Mouse (Mus musculus) midbrain, postnatal 0 days (tissue): ENCODE data around the gene Il17f. TPM values are rescaled to one million over a fixed set of nuclear protein-coding genes. Genes with fewer than 3 reads are reported as not detected.
A peak's percentile ranks its signal among the peaks of the same experiment; 100 is the strongest.

Experiments used
- ATAC-seq: fragments of 200-750 bp; cut with Nextera tagmentation; 2 replicates; pipeline ENCODE4 v1.8.0; 2017; ENCODE audit warnings: moderate number of reproducible peaks, mild to moderate bottlenecking, moderate TSS enrichment, moderate library complexity; ENCODE audit not compliant: low FRiP score
- DNase-seq: peaks from one replicate; pipeline ENCODE4 v3.0.0-alpha.2; 2015; ENCODE audit warnings: low spot score
- H3K27ac ChIP-seq: fragments of 300-500 bp; sonication (generic); 2 replicates; pipeline ENCODE4 v1.5.1; 2014; ENCODE audit warnings: low read depth, mild to moderate bottlenecking, low read length, mixed read lengths
- H3K27me3 ChIP-seq: fragments of 300-500 bp; sonication (generic); 2 replicates; pipeline ENCODE4 v1.6.1; 2014; ENCODE audit warnings: low read length, control low read depth, mixed read lengths; ENCODE audit not compliant: insufficient read depth
- H3K36me3 ChIP-seq: fragments of 300-500 bp; sonication (generic); 2 replicates; pipeline ENCODE4 v1.6.1; 2014; ENCODE audit warnings: low read length, control low read depth, mixed read lengths; ENCODE audit not compliant: insufficient read depth
- H3K4me1 ChIP-seq: fragments of 300-500 bp; sonication (generic); 2 replicates; pipeline ENCODE4 v1.6.1; 2014; ENCODE audit warnings: mild to moderate bottlenecking, control low read depth, antibody characterized with exemption, low read length, mixed read lengths; ENCODE audit not compliant: insufficient read depth
- H3K4me2 ChIP-seq: fragments of 300-500 bp; sonication (generic); 2 replicates; pipeline ENCODE4 v1.6.1; 2014; ENCODE audit warnings: low read depth, mild to moderate bottlenecking, low read length, mixed read lengths; ENCODE audit not compliant: poor library complexity, severe bottlenecking
- H3K4me3 ChIP-seq: fragments of 300-500 bp; sonication (generic); 2 replicates; pipeline ENCODE4 v1.5.1; 2014; ENCODE audit warnings: low read depth, mild to moderate bottlenecking, low read length, moderate library complexity
- H3K9ac ChIP-seq: fragments of 300-500 bp; sonication (generic); replicated peaks from 2 replicates; pipeline ENCODE4 v1.6.1; 2014; ENCODE audit warnings: mild to moderate bottlenecking, low read length, moderate library complexity, mixed read lengths; ENCODE audit not compliant: poor library complexity, severe bottlenecking
- H3K9me3 ChIP-seq: fragments of 300-500 bp; sonication (generic); 2 replicates; pipeline ENCODE4 v1.6.1; 2016; ENCODE audit warnings: low read length, control low read depth
- CTCF ChIP-seq: IDR thresholded peaks from 2 replicates; pipeline ENCODE4 v1.5.1; 2016; ENCODE audit warnings: antibody characterized with exemption, mild to moderate bottlenecking
- WGBS: fragments of 180-500 bp; shearing (Covaris S2); extraction: QIAGEN DNeasy Blood & Tissue Kit; methylation state at CpG from one replicate; pipeline ENCODE4 v1.1.7; 2014; 5-methylcytosine and 5-hydroxymethylcytosine counted together
- polyA plus RNA-seq: library from polyadenylated mRNA; unstranded; fragments of >200 nt; fragmentation: Nextera tagmentation; extraction: Ambion mirVana; gene quantifications from 2 replicates; pipeline ENCODE4 v1.2.1, GENCODE M21; 2015
- total RNA-seq: library from RNA; depleted of rRNA; stranded (reverse); fragments of >200 nt; gene quantifications from 2 replicates; pipeline ENCODE4 v1.2.3, GENCODE M21; 2014

Gene Il17f
- total and polyA plus RNA-seq, 2 experiments from 2014 or later: 0.38 TPM; not detected in 1

- H3K36me3 ChIP-seq: no peaks in the 10 kb centered on the region
- no peak overlapping the region for H3K4me2 ChIP-seq
- H3K9ac ChIP-seq: no peak overlapping the region
- DNase-seq (no peak), ATAC-seq (no peak)
- H3K27me3 ChIP-seq: no peaks in the 10 kb centered on the region
- H3K27ac ChIP-seq: no peak overlapping the region
- no peak for TF ChIP-seq CTCF
- WGBS: 45% methylated on average over 12 of the region's 12 CpGs
- no peaks in the 10 kb centered on the region for H3K9me3 ChIP-seq
- no peak overlapping the region for H3K4me3 ChIP-seq
- H3K4me1 ChIP-seq: no peaks in the 10 kb centered on the region
These were observed 27.2 kb upstream of the Il17f start for GRCm38 (mm10) chr1:20817596-20817995.

- Histone ChIP-seq H3K4me1 (no peaks in the 10 kb centered on the region), H3K36me3 (no peaks in the 10 kb centered on the region), H3K27me3 (no peaks in the 10 kb centered on the region), H3K9me3 (no peaks in the 10 kb centered on the region), H3K4me3 (no peak overlapping the region), H3K9ac (no peak overlapping the region), H3K27ac (no peak overlapping the region), H3K4me2 (no peak overlapping the region)
- DNase-seq (no peak), ATAC-seq (no peak)
- 78% methylated on average over 9 of the region's 9 CpGs for WGBS
- TF ChIP-seq CTCF: no peak
These were observed 26.8 kb upstream of the Il17f start for GRCm38 (mm10) chr1:20817172-20817571.

- no peak for ATAC-seq
These were observed 24.1 kb upstream of the Il17f start for GRCm38 (mm10) chr1:20814521-20814920.

GRCm38 (mm10) chr1:20804526-20804925, 14.1 kb upstream of the Il17f start:
- ATAC-seq (no peak), DNase-seq (no peak)
- 97% methylated on average over 10 of the region's 10 CpGs for WGBS
- H3K4me3 ChIP-seq: no peak overlapping the region
- H3K27me3 ChIP-seq: no peaks in the 10 kb centered on the region
- no peak overlapping the region for H3K4me2 ChIP-seq
- H3K9me3 ChIP-seq: no peaks in the 10 kb centered on the region
- no peak overlapping the region for H3K27ac ChIP-seq
- no peaks in the 10 kb centered on the region for H3K4me1 ChIP-seq
- H3K36me3 ChIP-seq: no peaks in the 10 kb centered on the region; the same call in 1 of the 2 replicates
- no peak overlapping the region for H3K9ac ChIP-seq
- no peak for TF ChIP-seq CTCF

More at GRCm38 (mm10) chr1:20814521-20814920, 24.1 kb upstream of the Il17f start:
- Histone ChIP-seq H3K36me3 (no peaks in the 10 kb centered on the region), H3K9me3 (no peaks in the 10 kb centered on the region), H3K9ac (no peak overlapping the region), H3K4me3 (no peak overlapping the region), H3K4me2 (no peak overlapping the region), H3K27me3 (no peaks in the 10 kb centered on the region), H3K4me1 (no peaks in the 10 kb centered on the region), H3K27ac (no peak overlapping the region)
- WGBS: 97% methylated on average over 8 of the region's 8 CpGs
- TF ChIP-seq CTCF: no peak
- no peak for DNase-seq

GRCm38 (mm10) chr1:20801682-20802390, 11.4 kb upstream of the Il17f start:
- peak; percentile 87 for TF ChIP-seq CTCF
- 0 out of 2 replicates have a peak overlapping the region, but pooled peaks have one; percentile 21 for H3K27ac ChIP-seq
- no peak overlapping the region for H3K4me3 ChIP-seq
- no peak overlapping the region for H3K4me2 ChIP-seq
- H3K9me3 ChIP-seq: no peaks in the 10 kb centered on the region
- no peaks in the 10 kb centered on the region; the same call in 1 of the 2 replicates for H3K36me3 ChIP-seq
- DNase-seq: peak; percentile 85
- H3K27me3 ChIP-seq: no peaks in the 10 kb centered on the region
- peak; percentile 66 for ATAC-seq
- H3K9ac ChIP-seq: no peak overlapping the region
- H3K4me1 ChIP-seq: no peaks in the 10 kb centered on the region
- WGBS: 74% methylated on average over 8 of the region's 8 CpGs

GRCm38 (mm10) chr1:20801275-20801674, 10.9 kb upstream of the Il17f start:
- ATAC-seq (no peak), DNase-seq (no peak)
- no peak for TF ChIP-seq CTCF
- no peaks in the 10 kb centered on the region; the same call in 1 of the 2 replicates for H3K36me3 ChIP-seq
- H3K4me3 ChIP-seq: no peak overlapping the region
- no peaks in the 10 kb centered on the region for H3K4me1 ChIP-seq
- 92% methylated on average over 2 of the region's 2 CpGs for WGBS
- no peaks in the 10 kb centered on the region for H3K9me3 ChIP-seq
- H3K9ac ChIP-seq: no peak overlapping the region
- no peaks in the 10 kb centered on the region for H3K27me3 ChIP-seq
- 0 out of 2 replicates have a peak overlapping the region, but pooled peaks have one; percentile 21 for H3K27ac ChIP-seq
- H3K4me2 ChIP-seq: no peak overlapping the region
